Mouse (Mus musculus) heart, postnatal 0 days (tissue): ENCODE data around the gene Mindy4b-ps. TPM values are rescaled to one million over a fixed set of nuclear protein-coding genes. Genes with fewer than 3 reads are reported as not detected.

Experiments
- ATAC-seq: fragments of 200-750 bp; cut with Nextera tagmentation; 2 replicates; pipeline ENCODE4 v1.8.0; 2017; ENCODE audit warnings: low read depth, moderate number of reproducible peaks, moderate library complexity; ENCODE audit not compliant: insufficient read depth
- DNase-seq: peaks from one replicate; pipeline ENCODE4 v3.0.0-alpha.2; 2016; ENCODE audit warnings: low spot score
- H3K27ac ChIP-seq: fragments of 300-500 bp; sonication (generic); 2 replicates; pipeline ENCODE4 v1.5.1; 2014; ENCODE audit warnings: low read depth, mild to moderate bottlenecking
- H3K27me3 ChIP-seq: fragments of 300-500 bp; sonication (generic); 2 replicates; pipeline ENCODE4 v1.6.1; 2014; ENCODE audit warnings: low read length, mixed read lengths; ENCODE audit not compliant: control insufficient read depth, insufficient read depth
- H3K36me3 ChIP-seq: fragments of 300-500 bp; sonication (generic); replicated peaks from 2 replicates; pipeline ENCODE4 v1.6.1; 2014; ENCODE audit warnings: low read length, mixed read lengths; ENCODE audit not compliant: control insufficient read depth, insufficient read depth
- H3K4me1 ChIP-seq: fragments of 300-500 bp; sonication (generic); 2 replicates; pipeline ENCODE4 v1.6.1; 2014; ENCODE audit warnings: antibody characterized with exemption; ENCODE audit not compliant: control insufficient read depth, insufficient read depth
- H3K4me2 ChIP-seq: fragments of 300-500 bp; sonication (generic); 2 replicates; pipeline ENCODE4 v1.6.1; 2014; ENCODE audit warnings: low read depth, mild to moderate bottlenecking, low read length, moderate library complexity
- H3K4me3 ChIP-seq: fragments of 300-500 bp; sonication (generic); 2 replicates; pipeline ENCODE4 v1.5.1; 2014; ENCODE audit warnings: low read depth, low read length
- H3K9ac ChIP-seq: fragments of 300-500 bp; sonication (generic); replicated peaks from 2 replicates; pipeline ENCODE4 v1.6.1; 2014; ENCODE audit warnings: low read depth, low read length, mixed read lengths
- H3K9me3 ChIP-seq: fragments of 300-500 bp; sonication (generic); replicated peaks from 2 replicates; pipeline ENCODE4 v1.6.1; 2016; ENCODE audit warnings: low read length; ENCODE audit not compliant: control insufficient read depth
- CTCF ChIP-seq: IDR thresholded peaks from 2 replicates; pipeline ENCODE4 v1.5.1; 2016; ENCODE audit warnings: antibody characterized with exemption, control low read depth, low read depth
- EP300 ChIP-seq: IDR thresholded peaks from 2 replicates; pipeline ENCODE4 v1.6.1; 2016; ENCODE audit warnings: antibody characterized with exemption, low read depth
- WGBS: fragments of 180-500 bp; shearing (Covaris S2); extraction: QIAGEN DNeasy Blood & Tissue Kit; methylation state at CpG from one replicate; pipeline ENCODE4 v1.1.7; 2014; 5-methylcytosine and 5-hydroxymethylcytosine counted together
- polyA plus RNA-seq: library from polyadenylated mRNA; unstranded; fragments of >200 nt; fragmentation: Nextera tagmentation; extraction: Ambion mirVana; gene quantifications from 2 replicates; pipeline ENCODE4 v1.2.1, GENCODE M21; 2015
- total RNA-seq: library from RNA; depleted of rRNA; stranded (reverse); fragments of >200 nt; gene quantifications from 2 replicates; pipeline ENCODE4 v1.2.3, GENCODE M21; 2014; ENCODE audit warnings: low replicate concordance

Gene Mindy4b-ps
- total and polyA plus RNA-seq, 2 experiments from 2014 or later = 0.23 to 0.52 TPM

GRCm38 (mm10) chr3:58832888-58833287 is 10.8 kb upstream of the Mindy4b-ps start:
- no peak overlapping the region for H3K4me3 ChIP-seq
- ATAC-seq = no peak
- H3K4me1 ChIP-seq = no peaks in the 10 kb centered on the region
- H3K27ac ChIP-seq = no peak overlapping the region
- no peaks in the 10 kb centered on the region for H3K27me3 ChIP-seq
- H3K36me3 ChIP-seq = no peaks in the 10 kb centered on the region
- no peaks in the 10 kb centered on the region for H3K9me3 ChIP-seq
- TF ChIP-seq CTCF (no peak), EP300 (no peak)
- H3K4me2 ChIP-seq = no peak overlapping the region
- H3K9ac ChIP-seq = no peak overlapping the region
- no peak for DNase-seq
- WGBS = 85% methylated on average over 2 of the region's 2 CpGs

- no peak overlapping the region for H3K4me3 ChIP-seq
- H3K27me3 ChIP-seq = no peaks in the 10 kb centered on the region
- no peaks in the 10 kb centered on the region for H3K9me3 ChIP-seq
- no peak overlapping the region for H3K27ac ChIP-seq
- H3K4me1 ChIP-seq = no peaks in the 10 kb centered on the region
- ATAC-seq (no peak), DNase-seq (no peak)
- no peak overlapping the region for H3K9ac ChIP-seq
- H3K36me3 ChIP-seq = no peaks in the 10 kb centered on the region
- H3K4me2 ChIP-seq = no peak overlapping the region
- WGBS = 77% methylated on average over 5 of the region's 5 CpGs
- TF ChIP-seq EP300 = no peak
- no peak for TF ChIP-seq CTCF
Observed at GRCm38 (mm10) chr3:58831586-58831985, 9.5 kb upstream of the Mindy4b-ps start.

- H3K4me1 ChIP-seq = no peaks in the 10 kb centered on the region
- ATAC-seq (no peak), DNase-seq (no peak)
- TF ChIP-seq EP300 (no peak), CTCF (no peak)
- H3K9me3 ChIP-seq = no peaks in the 10 kb centered on the region
- no peak overlapping the region for H3K27ac ChIP-seq
- 92% methylated on average over 1 of the region's 1 CpGs for WGBS
- no peak overlapping the region for H3K9ac ChIP-seq
- no peak overlapping the region for H3K4me3 ChIP-seq
- no peaks in the 10 kb centered on the region for H3K27me3 ChIP-seq
- H3K4me2 ChIP-seq = no peak overlapping the region
- H3K36me3 ChIP-seq = no peaks in the 10 kb centered on the region
Observed at GRCm38 (mm10) chr3:58829926-58830325, 7.8 kb upstream of the Mindy4b-ps start.

GRCm38 (mm10) chr3:58828366-58829153 is 6.4 kb upstream of the Mindy4b-ps start:
- Histone ChIP-seq H3K27me3 (no peaks in the 10 kb centered on the region), H3K4me1 (no peaks in the 10 kb centered on the region), H3K36me3 (no peaks in the 10 kb centered on the region), H3K9me3 (no peaks in the 10 kb centered on the region), H3K4me3 (no peak overlapping the region), H3K27ac (no peak overlapping the region), H3K9ac (no peak overlapping the region), H3K4me2 (no peak overlapping the region)
- no peak for DNase-seq
- no peak for ATAC-seq
- WGBS = 73% methylated on average over 14 of the region's 14 CpGs
- TF ChIP-seq EP300 = no peak

- DNase-seq (no peak), ATAC-seq (no peak)
Observed at GRCm38 (mm10) chr3:58826266-58826665, 4.2 kb upstream of the Mindy4b-ps start.

GRCm38 (mm10) chr3:58817337-58817736 is 4.8 kb downstream of the Mindy4b-ps start:
- Histone ChIP-seq H3K27ac (no peak overlapping the region), H3K27me3 (no peaks in the 10 kb centered on the region), H3K4me2 (no peak overlapping the region), H3K4me3 (no peak overlapping the region), H3K9ac (no peak overlapping the region), H3K9me3 (no peaks in the 10 kb centered on the region), H3K4me1 (no peaks in the 10 kb centered on the region), H3K36me3 (no peaks in the 10 kb centered on the region)
- 24% methylated on average over 6 of the region's 6 CpGs for WGBS
- DNase-seq (peak; percentile 30), ATAC-seq (no peak)
- TF ChIP-seq EP300 = no peak
- TF ChIP-seq CTCF = no peak

More at GRCm38 (mm10) chr3:58826266-58826665, 4.2 kb upstream of the Mindy4b-ps start:
- Histone ChIP-seq H3K4me3 (no peak overlapping the region), H3K27ac (no peak overlapping the region), H3K9ac (no peak overlapping the region), H3K27me3 (no peaks in the 10 kb centered on the region), H3K9me3 (no peaks in the 10 kb centered on the region), H3K4me1 (no peaks in the 10 kb centered on the region), H3K36me3 (no peaks in the 10 kb centered on the region), H3K4me2 (no peak overlapping the region)
- WGBS = 59% methylated on average over 4 of the region's 4 CpGs
- TF ChIP-seq EP300 = no peak
- TF ChIP-seq CTCF = no peak
